Mouse (Mus musculus): ENCODE measurements around the gene Ctf1. TPM values are rescaled to one million over a fixed set of nuclear protein-coding genes. Genes with fewer than 3 reads are reported as not detected.

Ctf1 gene
- polyA plus RNA-seq, 1 experiment, result 13.9 TPM

DNA sequence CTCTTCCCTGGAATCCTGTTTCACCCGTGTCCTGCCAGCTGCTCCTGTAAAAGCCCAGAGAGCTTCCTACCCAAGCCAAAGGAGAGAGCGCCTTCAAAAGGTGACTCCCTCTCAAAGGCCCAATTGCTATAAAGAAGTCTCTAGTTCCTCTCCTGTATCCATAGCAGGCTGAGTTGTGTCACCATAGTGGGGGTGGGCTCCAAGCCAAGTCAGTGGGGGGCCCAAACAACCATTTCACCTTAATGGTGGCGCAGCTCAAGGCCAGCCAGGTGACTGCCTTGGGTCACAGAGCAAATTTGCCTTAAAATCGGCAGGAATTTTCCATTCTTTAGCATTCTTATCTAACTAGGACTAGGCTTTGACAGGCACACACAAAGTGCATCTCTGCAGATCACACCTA lies 2.3 kb downstream of the Ctf1 start:
- no peak overlapping the region for H3K27ac ChIP-seq (ENCODE audit: insufficient read depth, low read length)
- H3K4me3 ChIP-seq (ENCODE audit: low read depth, low read length), result no peak overlapping the region
- H3K36me3 ChIP-seq (ENCODE audit: control insufficient read depth, insufficient read depth, low read length, poor library complexity, severe bottlenecking), result no peaks in the 10 kb centered on the region
- no peaks in the 10 kb centered on the region for H3K9me3 ChIP-seq (replicated peaks; ENCODE audit: control insufficient read depth, insufficient read depth, low read length, poor library complexity, severe bottlenecking)
- H3K9ac ChIP-seq (ENCODE audit: low read depth, poor library complexity, severe bottlenecking), result no peak overlapping the region
- no peak for TF ChIP-seq EP300 (IDR thresholded peaks at IDR 0.05; ENCODE audit: insufficient read depth, low read depth, low read length)
- TF ChIP-seq POLR2A (IDR thresholded peaks at IDR 0.05; ENCODE audit: insufficient read depth, low read length), result no peak
- no peak for TF ChIP-seq CTCF (IDR thresholded peaks at IDR 0.05; ENCODE audit: low read depth, low read length)
- H3K4me1 ChIP-seq (ENCODE audit: control insufficient read depth, insufficient read depth, low read length), result no peaks in the 10 kb centered on the region
- no peaks in the 10 kb centered on the region for H3K27me3 ChIP-seq (ENCODE audit: control insufficient read depth, insufficient read depth, low read length, poor library complexity, severe bottlenecking)

DNA sequence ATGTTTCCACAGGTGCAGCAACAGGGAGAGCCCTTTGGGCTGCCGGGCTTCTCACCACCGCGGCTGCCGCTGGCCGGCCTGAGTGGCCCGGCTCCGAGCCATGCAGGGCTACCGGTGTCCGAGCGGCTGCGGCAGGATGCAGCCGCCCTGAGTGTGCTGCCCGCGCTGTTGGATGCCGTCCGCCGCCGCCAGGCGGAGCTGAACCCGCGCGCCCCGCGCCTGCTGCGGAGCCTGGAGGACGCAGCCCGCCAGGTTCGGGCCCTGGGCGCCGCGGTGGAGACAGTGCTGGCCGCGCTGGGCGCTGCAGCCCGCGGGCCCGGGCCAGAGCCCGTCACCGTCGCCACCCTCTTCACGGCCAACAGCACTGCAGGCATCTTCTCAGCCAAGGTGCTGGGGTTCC lies 4.5 kb downstream of the Ctf1 start:
- H3K4me3 ChIP-seq (ENCODE audit: low read depth, low read length), result peak overlapping the region; percentile 71
- H3K4me1 ChIP-seq (ENCODE audit: control insufficient read depth, insufficient read depth, low read length), result no peaks in the 10 kb centered on the region
- no peaks in the 10 kb centered on the region for H3K27me3 ChIP-seq (ENCODE audit: control insufficient read depth, insufficient read depth, low read length, poor library complexity, severe bottlenecking)
- TF ChIP-seq CTCF (IDR thresholded peaks at IDR 0.05; ENCODE audit: low read depth, low read length), result peak; percentile 34
- TF ChIP-seq POLR2A (IDR thresholded peaks at IDR 0.05; ENCODE audit: insufficient read depth, low read length), result no peak
- H3K9me3 ChIP-seq (replicated peaks; ENCODE audit: control insufficient read depth, insufficient read depth, low read length, poor library complexity, severe bottlenecking), result no peaks in the 10 kb centered on the region
- peak overlapping the region; percentile 29 for H3K9ac ChIP-seq (ENCODE audit: low read depth, poor library complexity, severe bottlenecking)
- no peaks in the 10 kb centered on the region for H3K36me3 ChIP-seq (ENCODE audit: control insufficient read depth, insufficient read depth, low read length, poor library complexity, severe bottlenecking)
- no peak overlapping the region for H3K27ac ChIP-seq (ENCODE audit: insufficient read depth, low read length)

DNA sequence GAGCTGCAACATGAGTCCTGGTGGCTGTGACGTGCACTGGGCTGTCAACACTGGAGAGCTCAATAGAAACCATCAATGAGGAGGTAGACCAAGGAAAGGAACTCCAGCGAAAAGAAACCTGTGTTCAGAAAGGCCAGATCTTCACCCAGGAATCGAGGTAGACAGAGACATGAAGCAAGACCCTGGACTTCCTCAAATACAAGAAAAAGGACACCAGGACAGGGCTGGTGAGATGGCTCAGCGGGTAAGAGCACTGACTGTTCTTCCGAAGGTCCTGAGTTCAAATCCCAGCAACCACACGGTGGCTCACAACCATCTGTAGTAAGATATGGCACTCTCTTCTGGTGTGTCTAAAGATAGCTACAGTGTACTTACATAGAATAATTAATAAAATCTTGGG lies 5.8 kb downstream of the Ctf1 start:
- TF ChIP-seq POLR2A (IDR thresholded peaks at IDR 0.05; ENCODE audit: insufficient read depth, low read length), result no peak
- no peak for TF ChIP-seq CTCF (IDR thresholded peaks at IDR 0.05; ENCODE audit: low read depth, low read length)
- TF ChIP-seq EP300 (IDR thresholded peaks at IDR 0.05; ENCODE audit: insufficient read depth, low read depth, low read length), result no peak
- Histone ChIP-seq H3K27ac (ENCODE audit: insufficient read depth, low read length) (no peak overlapping the region), H3K9ac (ENCODE audit: low read depth, poor library complexity, severe bottlenecking) (no peak overlapping the region), H3K4me1 (ENCODE audit: control insufficient read depth, insufficient read depth, low read length) (no peaks in the 10 kb centered on the region), H3K4me3 (ENCODE audit: low read depth, low read length) (no peak overlapping the region), H3K9me3 (replicated peaks; ENCODE audit: control insufficient read depth, insufficient read depth, low read length, poor library complexity, severe bottlenecking) (no peaks in the 10 kb centered on the region), H3K27me3 (ENCODE audit: control insufficient read depth, insufficient read depth, low read length, poor library complexity, severe bottlenecking) (no peaks in the 10 kb centered on the region), H3K36me3 (ENCODE audit: control insufficient read depth, insufficient read depth, low read length, poor library complexity, severe bottlenecking) (no peaks in the 10 kb centered on the region)

DNA sequence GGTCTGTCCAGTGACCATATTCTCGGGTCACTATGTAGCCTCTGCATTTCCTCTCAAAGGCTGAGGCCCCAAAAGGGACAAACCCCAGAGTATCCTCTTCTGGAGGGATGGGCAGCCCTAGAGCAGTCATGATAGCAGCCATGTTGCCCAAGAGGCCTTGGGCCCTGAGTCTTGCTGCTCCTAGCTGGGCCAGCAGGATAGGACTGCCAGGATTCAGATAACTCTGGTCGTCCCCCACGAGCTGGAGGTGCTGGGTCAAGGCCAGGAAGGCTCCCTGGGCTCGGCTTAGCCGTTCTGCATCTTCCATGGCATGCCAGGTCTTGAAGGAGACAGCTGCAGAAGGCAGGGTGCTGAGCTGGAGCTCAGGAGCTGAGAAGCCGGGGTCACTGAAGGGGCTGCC lies 6.7 kb downstream of the Ctf1 start:
- H3K9me3 ChIP-seq (replicated peaks; ENCODE audit: control insufficient read depth, insufficient read depth, low read length, poor library complexity, severe bottlenecking), result no peaks in the 10 kb centered on the region
- no peak overlapping the region for H3K27ac ChIP-seq (ENCODE audit: insufficient read depth, low read length)
- no peaks in the 10 kb centered on the region for H3K27me3 ChIP-seq (ENCODE audit: control insufficient read depth, insufficient read depth, low read length, poor library complexity, severe bottlenecking)
- H3K4me3 ChIP-seq (ENCODE audit: low read depth, low read length), result no peak overlapping the region
- no peak overlapping the region for H3K9ac ChIP-seq (ENCODE audit: low read depth, poor library complexity, severe bottlenecking)
- TF ChIP-seq POLR2A (IDR thresholded peaks at IDR 0.05; ENCODE audit: insufficient read depth, low read length), result no peak
- TF ChIP-seq EP300 (IDR thresholded peaks at IDR 0.05; ENCODE audit: insufficient read depth, low read depth, low read length), result no peak
- no peak for TF ChIP-seq CTCF (IDR thresholded peaks at IDR 0.05; ENCODE audit: low read depth, low read length)
- H3K4me1 ChIP-seq (ENCODE audit: control insufficient read depth, insufficient read depth, low read length), result no peaks in the 10 kb centered on the region
- no peaks in the 10 kb centered on the region for H3K36me3 ChIP-seq (ENCODE audit: control insufficient read depth, insufficient read depth, low read length, poor library complexity, severe bottlenecking)

DNA sequence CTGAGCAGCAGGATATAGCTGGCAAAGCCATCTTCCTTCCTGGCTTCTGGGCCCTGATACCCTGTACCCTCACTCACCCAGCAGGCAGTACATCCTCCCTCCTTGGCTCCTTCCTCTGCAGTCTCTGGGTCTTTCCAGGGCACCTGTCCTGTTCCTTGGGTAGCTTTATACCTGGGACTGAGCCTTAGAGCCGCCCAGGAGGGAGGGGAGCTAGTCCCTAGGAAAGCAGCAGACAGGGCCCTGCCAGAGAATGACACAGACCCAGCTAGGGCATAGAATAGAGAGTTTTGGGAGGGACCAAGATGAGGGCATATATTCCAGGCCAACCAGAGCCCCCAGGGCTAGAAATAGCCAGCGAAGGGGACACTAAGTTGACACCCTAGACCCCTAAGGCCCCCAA lies 13.0 kb downstream of the Ctf1 start:
- Histone ChIP-seq H3K9me3 (replicated peaks; ENCODE audit: control insufficient read depth, insufficient read depth, low read length, poor library complexity, severe bottlenecking) (no peaks in the 10 kb centered on the region), H3K27me3 (ENCODE audit: control insufficient read depth, insufficient read depth, low read length, poor library complexity, severe bottlenecking) (no peaks in the 10 kb centered on the region), H3K4me3 (ENCODE audit: low read depth, low read length) (no peak overlapping the region), H3K4me1 (ENCODE audit: control insufficient read depth, insufficient read depth, low read length) (no peaks in the 10 kb centered on the region), H3K27ac (ENCODE audit: insufficient read depth, low read length) (no peak overlapping the region), H3K36me3 (ENCODE audit: control insufficient read depth, insufficient read depth, low read length, poor library complexity, severe bottlenecking) (no peaks in the 10 kb centered on the region), H3K9ac (ENCODE audit: low read depth, poor library complexity, severe bottlenecking) (no peak overlapping the region)
- no peak for TF ChIP-seq POLR2A (IDR thresholded peaks at IDR 0.05; ENCODE audit: insufficient read depth, low read length)
- TF ChIP-seq EP300 (IDR thresholded peaks at IDR 0.05; ENCODE audit: insufficient read depth, low read depth, low read length), result no peak
- TF ChIP-seq CTCF (IDR thresholded peaks at IDR 0.05; ENCODE audit: low read depth, low read length), result no peak

DNA sequence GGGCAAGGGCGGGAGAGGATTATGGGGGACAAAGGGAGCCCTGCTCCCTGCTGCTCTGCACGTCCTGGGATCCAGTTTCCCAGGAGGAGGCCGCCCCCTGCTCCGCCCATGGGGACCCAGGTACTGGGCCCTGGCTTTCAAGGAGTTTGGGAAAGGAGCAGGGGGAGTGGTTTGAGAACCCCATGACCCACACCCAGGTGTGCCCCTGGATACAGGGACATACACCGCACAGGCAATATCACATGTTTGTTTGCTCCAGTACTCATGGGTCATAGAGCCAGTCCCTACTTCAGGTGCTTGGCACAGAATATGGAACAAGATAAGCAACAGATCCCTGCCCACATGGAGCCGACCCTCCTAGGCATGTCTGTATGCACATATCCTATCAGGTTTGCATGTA lies 13.4 kb downstream of the Ctf1 start:
- H3K4me3 ChIP-seq (ENCODE audit: low read depth, low read length), result no peak overlapping the region
- no peaks in the 10 kb centered on the region for H3K4me1 ChIP-seq (ENCODE audit: control insufficient read depth, insufficient read depth, low read length)
- no peak overlapping the region for H3K9ac ChIP-seq (ENCODE audit: low read depth, poor library complexity, severe bottlenecking)
- TF ChIP-seq EP300 (IDR thresholded peaks at IDR 0.05; ENCODE audit: insufficient read depth, low read depth, low read length) (no peak), CTCF (IDR thresholded peaks at IDR 0.05; ENCODE audit: low read depth, low read length) (no peak), POLR2A (IDR thresholded peaks at IDR 0.05; ENCODE audit: insufficient read depth, low read length) (no peak)
- H3K27me3 ChIP-seq (ENCODE audit: control insufficient read depth, insufficient read depth, low read length, poor library complexity, severe bottlenecking), result no peaks in the 10 kb centered on the region
- no peak overlapping the region for H3K27ac ChIP-seq (ENCODE audit: insufficient read depth, low read length)
- H3K9me3 ChIP-seq (replicated peaks; ENCODE audit: control insufficient read depth, insufficient read depth, low read length, poor library complexity, severe bottlenecking), result no peaks in the 10 kb centered on the region
- H3K36me3 ChIP-seq (ENCODE audit: control insufficient read depth, insufficient read depth, low read length, poor library complexity, severe bottlenecking), result no peaks in the 10 kb centered on the region

All from ES-Bruce4 (cell line).